Mouse (Mus musculus) midbrain, embryonic 10.5 days (tissue): ENCODE results near the gene Dnah1. TPM values are rescaled to one million over a fixed set of nuclear protein-coding genes. Genes with fewer than 3 reads are reported as not detected.

Experiments used
- DNase-seq: peaks from one replicate; pipeline ENCODE4 v3.0.0-alpha.2; 2017; ENCODE audit warnings: low spot score
- H3K27ac ChIP-seq: fragments of 300-500 bp; sonication (generic); replicated peaks from 2 replicates; pipeline ENCODE4 v1.5.1; 2016; ENCODE audit warnings: mild to moderate bottlenecking
- H3K27me3 ChIP-seq: fragments of 300-500 bp; sonication (generic); 2 replicates; pipeline ENCODE4 v1.6.1; 2016; ENCODE audit warnings: low read depth, mild to moderate bottlenecking; ENCODE audit not compliant: poor library complexity, severe bottlenecking
- H3K36me3 ChIP-seq: fragments of 300-500 bp; sonication (generic); 2 replicates; pipeline ENCODE4 v1.6.1; 2016; ENCODE audit warnings: mild to moderate bottlenecking, moderate library complexity
- H3K4me1 ChIP-seq: fragments of 300-500 bp; sonication (generic); 2 replicates; pipeline ENCODE4 v1.6.1; 2016
- H3K4me3 ChIP-seq: fragments of 300-500 bp; sonication (generic); 2 replicates; pipeline ENCODE4 v1.5.1; 2016; ENCODE audit warnings: mild to moderate bottlenecking, moderate library complexity
- H3K9me3 ChIP-seq: fragments of 300-500 bp; sonication (generic); replicated peaks from 2 replicates; pipeline ENCODE4 v1.6.1; 2016; ENCODE audit warnings: mild to moderate bottlenecking
- WGBS: fragments of 180-500 bp; shearing (Covaris S2); methylation state at CpG from one replicate; pipeline ENCODE4 v1.1.7; 2016; 5-methylcytosine and 5-hydroxymethylcytosine counted together
- polyA plus RNA-seq: library from polyadenylated mRNA; unstranded; fragments of >200 nt; fragmentation: Nextera tagmentation; extraction: Ambion mirVana; gene quantifications from 2 replicates; pipeline ENCODE4 v1.2.1, GENCODE M21; 2016

Gene Dnah1
- polyA plus RNA-seq, 1 experiment from 2014 or later = 7.4 TPM

DNA sequence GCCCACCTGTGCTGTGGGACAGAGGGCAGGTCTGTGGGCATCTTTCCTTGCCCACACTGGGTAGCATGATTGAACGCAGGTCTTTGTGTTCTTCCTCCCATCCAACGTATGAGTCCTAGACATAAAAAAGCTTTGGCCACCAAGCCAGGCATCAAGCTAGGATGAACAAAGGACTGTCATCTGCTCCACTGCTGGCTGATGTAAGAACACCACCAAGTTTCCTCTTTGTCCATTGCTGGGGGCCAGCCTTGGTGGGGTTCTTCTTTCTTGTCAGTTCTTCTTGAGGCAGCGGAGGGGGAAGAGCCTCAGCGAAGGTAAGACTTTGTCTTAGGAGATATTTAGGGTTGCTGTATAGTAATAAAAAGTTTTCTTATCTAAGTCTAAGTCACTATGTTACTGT is 7.3 kb upstream of the Dnah1 start:
- Histone ChIP-seq H3K36me3 (no peaks in the 10 kb centered on the region), H3K27me3 (no peaks in the 10 kb centered on the region), H3K4me1 (peaks cover 7% of the 10 kb centered on the region), H3K4me3 (no peak overlapping the region), H3K9me3 (no peaks in the 10 kb centered on the region), H3K27ac (no peak overlapping the region)
- 84% methylated on average over 4 of the region's 4 CpGs for WGBS
- DNase-seq = no peak

DNA sequence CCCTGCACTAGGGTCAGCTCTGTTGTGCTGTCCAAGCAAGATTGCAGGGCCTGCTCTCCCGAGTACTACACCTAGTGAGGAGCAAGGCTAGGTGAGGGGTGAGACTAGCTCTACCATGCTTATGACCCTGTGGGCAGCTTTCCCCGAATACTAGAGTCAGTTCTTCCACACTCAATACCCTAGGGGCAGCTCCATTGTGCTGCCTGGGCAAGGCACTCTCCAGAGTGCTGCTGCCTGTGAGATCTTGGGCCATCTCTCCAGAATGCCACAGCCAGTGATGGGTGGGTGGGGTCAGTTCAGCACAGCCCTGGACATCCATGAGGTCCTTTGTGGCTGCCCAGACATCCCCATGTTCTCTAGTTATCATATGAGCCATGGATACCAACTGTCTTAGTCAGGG is 6.0 kb upstream of the Dnah1 start:
- H3K9me3 ChIP-seq = no peaks in the 10 kb centered on the region
- H3K4me1 ChIP-seq = no peaks in the 10 kb centered on the region
- no peak overlapping the region for H3K4me3 ChIP-seq
- H3K36me3 ChIP-seq = no peaks in the 10 kb centered on the region
- 56% methylated on average over 2 of the region's 2 CpGs for WGBS
- DNase-seq = no peak
- H3K27me3 ChIP-seq = no peaks in the 10 kb centered on the region
- no peak overlapping the region for H3K27ac ChIP-seq

DNA sequence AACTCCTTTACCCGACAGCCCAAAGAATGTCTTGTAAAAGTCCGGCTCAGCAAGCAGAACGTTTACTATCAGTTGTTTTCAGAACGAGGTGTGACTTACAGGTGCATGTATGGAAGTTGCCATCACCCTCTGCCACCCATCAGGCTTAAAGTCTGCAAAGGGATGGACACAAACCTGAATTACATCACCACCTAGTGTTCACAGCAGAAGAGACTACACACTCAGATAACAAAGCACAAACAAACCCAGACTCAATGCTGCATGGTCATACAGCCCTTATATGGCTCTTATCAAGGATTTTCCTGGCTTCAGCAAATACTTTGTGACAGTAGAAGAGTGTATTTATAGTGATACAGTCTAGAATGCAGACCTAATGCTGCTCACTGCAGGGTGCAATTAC is 4.0 kb upstream of the Dnah1 start:
- DNase-seq = no peak
- Histone ChIP-seq H3K36me3 (no peaks in the 10 kb centered on the region), H3K27me3 (no peaks in the 10 kb centered on the region), H3K4me3 (no peak overlapping the region), H3K27ac (no peak overlapping the region), H3K9me3 (no peaks in the 10 kb centered on the region), H3K4me1 (peaks cover 10% of the 10 kb centered on the region)
- 84% methylated on average over 4 of the region's 4 CpGs for WGBS

DNA sequence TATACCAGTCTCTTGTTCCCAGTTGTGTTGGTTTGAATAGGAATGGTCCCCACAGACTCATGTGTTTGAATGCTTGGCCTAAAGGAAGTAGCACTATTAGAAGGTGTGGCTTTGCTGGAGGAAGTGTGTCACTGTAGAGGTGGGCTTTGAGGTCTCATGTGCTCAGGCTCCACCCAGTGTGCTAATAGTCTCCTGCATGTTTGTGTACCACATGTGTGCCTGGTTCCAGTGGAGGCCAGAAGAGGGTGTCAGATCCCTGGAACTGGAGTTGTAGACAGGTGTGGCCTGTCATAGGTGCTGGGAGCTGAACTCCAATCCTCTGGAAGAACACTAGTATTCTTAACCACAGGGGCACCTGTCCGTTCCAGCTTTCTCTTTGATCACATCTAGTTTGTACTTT is 3.5 kb upstream of the Dnah1 start:
- no peak overlapping the region for H3K4me3 ChIP-seq
- DNase-seq = no peak
- peaks cover 10% of the 10 kb centered on the region for H3K4me1 ChIP-seq
- H3K27ac ChIP-seq = no peak overlapping the region
- no peaks in the 10 kb centered on the region for H3K27me3 ChIP-seq
- H3K36me3 ChIP-seq = no peaks in the 10 kb centered on the region
- 93% methylated on average over 1 of the region's 1 CpGs for WGBS
- H3K9me3 ChIP-seq = no peaks in the 10 kb centered on the region

DNA sequence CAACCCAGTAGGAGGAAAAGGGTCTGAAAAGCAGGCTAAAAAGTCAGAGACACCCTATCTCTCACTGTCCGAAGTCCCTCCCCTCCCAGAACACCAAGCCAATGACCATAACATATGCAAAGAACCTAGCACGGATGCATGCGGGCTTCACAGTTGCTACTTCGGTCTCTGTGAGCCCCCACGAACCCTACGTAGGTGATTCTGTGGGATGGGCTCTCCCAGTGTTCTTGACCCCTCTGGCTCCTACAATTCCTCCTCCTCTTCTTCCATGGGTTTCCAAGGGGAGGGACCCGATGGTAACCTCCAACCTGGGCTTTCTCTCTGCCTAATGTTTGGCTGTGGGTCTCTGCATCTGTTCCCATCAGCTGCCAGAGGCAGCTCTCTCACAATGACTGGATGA is 3.1 kb upstream of the Dnah1 start:
- 82% methylated on average over 7 of the region's 7 CpGs for WGBS
- Histone ChIP-seq H3K9me3 (no peaks in the 10 kb centered on the region), H3K36me3 (no peaks in the 10 kb centered on the region), H3K27ac (no peak overlapping the region), H3K4me3 (no peak overlapping the region), H3K27me3 (no peaks in the 10 kb centered on the region), H3K4me1 (peaks cover 10% of the 10 kb centered on the region)
- no peak for DNase-seq

DNA sequence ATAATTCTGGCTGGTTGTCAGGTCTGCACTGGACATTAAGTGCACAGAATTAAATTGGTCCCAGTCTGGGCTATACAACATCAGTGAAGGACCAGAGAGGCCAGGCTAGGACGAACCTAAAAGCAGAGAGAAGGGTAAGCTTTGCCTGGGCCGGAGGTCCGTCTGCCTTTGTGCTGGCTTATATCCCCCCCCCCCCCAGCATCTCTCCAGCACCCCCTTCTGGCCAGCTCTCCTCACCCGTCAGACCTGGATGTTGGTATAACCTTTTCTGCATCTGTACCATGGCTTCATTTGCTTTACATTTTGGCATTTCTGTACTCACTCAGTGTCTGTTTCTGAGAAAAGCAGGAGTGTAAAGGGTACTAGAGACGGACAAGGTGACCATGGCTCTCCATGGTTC is 1.9 kb upstream of the Dnah1 start:
- Histone ChIP-seq H3K9me3 (no peaks in the 10 kb centered on the region), H3K27me3 (no peaks in the 10 kb centered on the region), H3K4me1 (peaks cover 10% of the 10 kb centered on the region), H3K36me3 (no peaks in the 10 kb centered on the region), H3K4me3 (no peak overlapping the region), H3K27ac (no peak overlapping the region)
- no peak for DNase-seq
- 62% methylated on average over 5 of the region's 5 CpGs for WGBS

DNA sequence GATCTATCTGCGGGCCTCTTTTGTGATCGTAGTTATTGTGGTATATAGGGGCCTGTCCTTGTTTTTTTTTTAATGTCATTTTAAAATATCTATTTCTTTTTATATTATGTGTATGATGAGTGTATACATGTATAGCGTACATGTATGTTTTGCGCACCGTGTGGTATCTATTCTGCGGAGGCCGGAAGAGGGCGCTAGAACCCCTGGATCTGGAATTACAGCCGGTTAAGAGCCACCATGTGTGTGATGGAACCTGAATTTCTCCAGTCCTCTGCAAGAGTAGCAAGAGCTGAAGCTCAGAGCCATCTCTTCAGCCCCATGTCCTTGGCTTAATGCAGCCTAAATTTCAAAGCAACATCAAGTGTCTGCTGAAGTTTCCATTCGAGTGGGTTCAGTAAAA is 1.2 kb upstream of the Dnah1 start:
- H3K4me1 ChIP-seq = peaks cover 10% of the 10 kb centered on the region
- H3K27ac ChIP-seq = no peak overlapping the region
- H3K4me3 ChIP-seq = no peak overlapping the region
- 69% methylated on average over 10 of the region's 10 CpGs for WGBS
- no peaks in the 10 kb centered on the region for H3K27me3 ChIP-seq
- H3K36me3 ChIP-seq = no peaks in the 10 kb centered on the region
- H3K9me3 ChIP-seq = no peaks in the 10 kb centered on the region
- no peak for DNase-seq

DNA sequence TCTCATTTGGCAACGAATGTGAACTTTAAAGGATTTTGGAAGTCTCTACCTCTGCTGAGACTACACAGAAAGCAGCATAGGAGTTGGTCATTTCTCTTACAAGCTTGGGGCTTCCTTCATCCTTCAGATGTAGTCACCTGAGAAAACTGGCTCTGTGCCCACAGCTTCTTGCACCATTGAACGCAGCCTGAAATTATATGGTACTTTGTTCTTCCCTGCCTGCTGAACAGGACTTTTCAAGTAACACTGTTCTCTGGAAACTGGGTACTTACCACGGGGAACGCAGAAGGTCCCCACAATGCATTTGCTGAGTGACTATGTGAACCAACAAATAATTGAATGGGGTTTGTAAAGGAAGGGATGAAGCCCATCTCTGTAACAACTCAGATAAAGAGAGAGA is 507 bp downstream of the Dnah1 start:
- Histone ChIP-seq H3K9me3 (no peaks in the 10 kb centered on the region), H3K27me3 (no peaks in the 10 kb centered on the region), H3K36me3 (no peaks in the 10 kb centered on the region), H3K4me1 (peaks cover 10% of the 10 kb centered on the region), H3K4me3 (peak overlapping the region; percentile 50), H3K27ac (no peak overlapping the region; the same call in 1 of the 2 replicates)
- DNase-seq = no peak
- 90% methylated on average over 4 of the region's 4 CpGs for WGBS

DNA sequence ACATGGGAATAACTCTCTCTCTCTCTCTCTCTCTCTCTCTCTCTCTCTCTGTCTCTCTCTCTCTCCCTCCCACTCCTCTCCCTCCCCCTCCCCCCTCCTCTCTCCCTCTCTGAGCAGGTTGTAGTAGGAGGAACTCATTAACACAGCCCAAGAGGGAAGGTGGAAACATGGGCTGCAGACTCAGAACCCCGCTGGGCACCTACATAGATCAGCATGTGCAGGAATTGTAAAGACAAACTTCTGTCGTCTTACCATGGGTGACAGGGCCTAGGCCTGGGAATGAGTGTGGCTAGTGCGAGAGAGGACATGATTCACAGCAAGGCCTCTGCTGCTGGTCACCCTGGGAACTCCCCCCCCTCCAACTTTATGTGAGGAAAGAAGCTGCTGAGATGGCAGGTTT is 1.5 kb downstream of the Dnah1 start:
- Histone ChIP-seq H3K36me3 (no peaks in the 10 kb centered on the region), H3K4me3 (no peak overlapping the region), H3K27me3 (no peaks in the 10 kb centered on the region), H3K4me1 (peaks cover 10% of the 10 kb centered on the region), H3K9me3 (no peaks in the 10 kb centered on the region), H3K27ac (no peak overlapping the region)
- 85% methylated on average over 3 of the region's 3 CpGs for WGBS
- DNase-seq = no peak

DNA sequence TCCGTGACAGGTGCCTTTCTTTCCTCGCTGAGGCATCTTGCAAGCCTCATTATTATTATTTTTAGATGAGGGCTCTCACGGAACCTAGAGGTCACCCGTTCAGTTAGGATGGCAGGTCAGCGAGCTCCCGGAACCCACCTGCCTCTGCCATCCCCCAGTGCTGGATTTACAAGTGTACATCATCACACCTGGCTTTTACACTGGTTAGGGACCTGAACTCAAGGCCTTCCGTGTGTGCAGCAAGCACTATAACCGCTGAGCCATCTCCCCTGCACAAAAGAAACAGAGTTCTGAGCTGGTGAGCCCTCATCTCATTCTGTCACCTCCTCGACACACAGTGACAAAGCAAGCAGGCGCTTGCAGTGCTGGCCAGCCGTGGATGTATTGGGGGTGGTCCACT is 2.5 kb downstream of the Dnah1 start:
- H3K9me3 ChIP-seq = no peaks in the 10 kb centered on the region
- 87% methylated on average over 11 of the region's 11 CpGs for WGBS
- no peaks in the 10 kb centered on the region for H3K36me3 ChIP-seq
- no peak for DNase-seq
- no peak overlapping the region for H3K4me3 ChIP-seq
- peaks cover 10% of the 10 kb centered on the region for H3K4me1 ChIP-seq
- H3K27me3 ChIP-seq = no peaks in the 10 kb centered on the region
- H3K27ac ChIP-seq = no peak overlapping the region

DNA sequence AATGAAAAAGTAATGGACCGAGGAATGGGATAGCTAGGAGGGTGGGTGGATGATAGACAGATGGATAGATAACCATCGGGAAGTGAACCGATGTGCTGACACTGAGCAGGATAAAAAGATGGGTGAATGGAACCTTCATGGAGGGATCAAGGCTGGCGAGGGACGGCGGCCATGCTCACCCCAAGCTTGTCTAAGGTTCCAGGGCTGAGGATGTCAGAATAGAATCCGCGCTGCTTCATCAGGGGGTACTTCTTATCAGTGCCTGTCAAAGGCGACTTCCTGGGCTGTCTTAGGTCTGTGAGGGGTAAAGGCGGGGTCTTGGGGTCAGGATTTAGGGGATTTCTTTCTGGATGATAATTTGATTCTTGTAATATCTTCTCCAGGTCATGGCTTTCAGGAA is 4.2 kb downstream of the Dnah1 start:
- H3K27me3 ChIP-seq = no peaks in the 10 kb centered on the region
- no peak overlapping the region for H3K27ac ChIP-seq
- no peaks in the 10 kb centered on the region for H3K36me3 ChIP-seq
- H3K9me3 ChIP-seq = no peaks in the 10 kb centered on the region
- WGBS = 85% methylated on average over 10 of the region's 10 CpGs
- H3K4me3 ChIP-seq = no peak overlapping the region
- peaks cover 10% of the 10 kb centered on the region for H3K4me1 ChIP-seq
- no peak for DNase-seq

DNA sequence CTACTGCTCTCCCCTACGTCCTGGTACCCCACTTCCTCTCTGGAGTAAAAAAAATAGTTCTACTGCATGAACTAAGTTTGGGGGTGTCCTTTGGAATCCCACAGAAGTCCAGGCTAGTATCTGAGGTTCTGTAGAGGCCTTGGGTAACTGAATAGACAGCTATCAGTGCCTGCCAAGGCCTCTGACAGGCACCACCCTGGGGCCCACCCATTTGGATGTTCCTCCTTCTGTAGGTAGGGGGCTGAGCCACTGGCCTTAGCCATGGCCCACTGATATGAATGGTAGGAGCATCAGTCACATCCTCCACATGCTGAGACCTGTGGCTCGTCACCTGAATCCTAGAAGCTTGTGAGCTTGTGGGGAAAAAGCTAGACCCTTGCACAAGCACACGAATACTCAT is 5.9 kb downstream of the Dnah1 start:
- DNase-seq = no peak
- WGBS = 88% methylated on average over 3 of the region's 3 CpGs
- H3K9me3 ChIP-seq = no peaks in the 10 kb centered on the region
- no peaks in the 10 kb centered on the region for H3K4me1 ChIP-seq
- no peaks in the 10 kb centered on the region for H3K36me3 ChIP-seq
- no peak overlapping the region for H3K27ac ChIP-seq
- no peaks in the 10 kb centered on the region for H3K27me3 ChIP-seq
- no peak overlapping the region for H3K4me3 ChIP-seq

DNA sequence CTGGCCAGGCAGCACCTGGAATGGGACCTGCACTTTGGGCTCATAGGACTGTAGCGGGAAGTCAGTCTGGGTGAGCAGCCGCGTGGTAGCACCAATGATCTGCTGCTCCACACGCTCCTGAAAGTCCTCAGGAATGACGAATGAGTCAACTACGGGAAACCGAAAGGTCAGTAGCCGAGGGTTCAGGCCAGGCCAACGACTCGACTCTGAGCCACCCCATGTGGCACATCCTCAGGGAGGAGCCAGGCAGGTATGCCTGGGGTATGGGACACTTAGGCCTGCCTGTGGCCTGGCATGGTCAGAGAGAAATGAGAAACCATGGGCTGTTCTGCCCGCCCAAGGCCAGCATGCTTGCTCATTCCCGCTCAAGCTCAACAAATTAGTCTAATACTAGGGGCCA is 7.1 kb downstream of the Dnah1 start:
- H3K4me3 ChIP-seq = no peak overlapping the region
- H3K9me3 ChIP-seq = no peaks in the 10 kb centered on the region
- no peaks in the 10 kb centered on the region for H3K4me1 ChIP-seq
- H3K27ac ChIP-seq = no peak overlapping the region
- no peaks in the 10 kb centered on the region for H3K27me3 ChIP-seq
- no peak for DNase-seq
- H3K36me3 ChIP-seq = no peaks in the 10 kb centered on the region
- WGBS = 86% methylated on average over 12 of the region's 12 CpGs

DNA sequence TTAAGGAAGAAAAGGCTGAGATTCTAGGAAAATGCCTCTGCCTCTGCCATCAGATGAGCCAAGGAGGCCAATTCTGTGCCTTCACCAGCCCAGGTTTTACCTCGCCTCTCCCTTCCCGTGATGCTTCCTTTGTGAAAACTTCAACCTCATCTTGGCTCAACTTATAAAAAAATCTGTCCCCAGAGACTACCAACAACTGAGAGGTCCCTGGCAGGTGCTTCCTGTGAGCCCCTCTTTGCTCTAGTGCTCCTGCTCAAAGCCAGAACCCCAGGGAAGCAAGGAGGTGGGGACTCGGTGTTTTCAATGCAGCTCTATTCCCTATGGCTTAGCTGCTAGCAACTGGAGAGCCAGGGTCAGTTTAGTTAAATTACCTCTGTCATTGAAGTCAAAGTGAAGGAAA is 10.5 kb downstream of the Dnah1 start:
- Histone ChIP-seq H3K4me1 (no peaks in the 10 kb centered on the region), H3K9me3 (no peaks in the 10 kb centered on the region), H3K4me3 (no peak overlapping the region), H3K27ac (no peak overlapping the region), H3K27me3 (no peaks in the 10 kb centered on the region), H3K36me3 (no peaks in the 10 kb centered on the region)
- 47% methylated on average over 3 of the region's 3 CpGs for WGBS
- no peak for DNase-seq
